Mouse (Mus musculus) bone marrow, adult 2 months (tissue): ENCODE results near the gene Pard6a. TPM values are rescaled to one million over a fixed set of nuclear protein-coding genes. Genes with fewer than 3 reads are reported as not detected.

Source experiments
- H3K27ac ChIP-seq: fragments of 200-500 bp; 2 replicates; pipeline ENCODE4 v1.5.1; 2012; ENCODE audit warnings: low read depth, mild to moderate bottlenecking, control low read depth, inconsistent platforms, low read length; ENCODE audit not compliant: control insufficient read depth, poor library complexity, insufficient read depth
- H3K4me1 ChIP-seq: fragments of 200-500 bp; 2 replicates; pipeline ENCODE4 v1.6.1; 2011; ENCODE audit warnings: low read length; ENCODE audit not compliant: control insufficient read depth, insufficient read depth
- H3K4me3 ChIP-seq: fragments of 200-500 bp; replicated peaks from 2 replicates; pipeline ENCODE3; 2011; ENCODE audit warnings: mild to moderate bottlenecking, low read depth, low read length, control low read depth; ENCODE audit not compliant: control insufficient read depth
- CTCF ChIP-seq: fragments of 200-500 bp; IDR thresholded peaks from 2 replicates; pipeline ENCODE4 v1.5.1; 2011; ENCODE audit warnings: low read length, control low read depth; ENCODE audit not compliant: control insufficient read depth, insufficient read depth
- POLR2A ChIP-seq: fragments of 200-500 bp; IDR thresholded peaks from 2 replicates; pipeline ENCODE4 v1.6.1; 2011; ENCODE audit warnings: low read depth, mild to moderate bottlenecking, control low read depth, low read length, borderline replicate concordance; ENCODE audit not compliant: control insufficient read depth
- WGBS: fragments of 180-500 bp; shearing (Covaris S2); methylation state at CpG from one replicate; pipeline ENCODE4 v1.1.7; 2018; 5-methylcytosine and 5-hydroxymethylcytosine counted together
- polyA plus RNA-seq: library from polyadenylated mRNA; stranded (reverse); fragments of >200 nt; gene quantifications from 2 replicates; pipeline ENCODE4 v1.2.4, GENCODE M21; 2011; ENCODE audit warnings: low replicate concordance; ENCODE audit not compliant: missing spikeins, insufficient read depth, insufficient read length

The Pard6a gene
- polyA plus RNA-seq, result 5.3 and 6.4 TPM in 2 replicates

GRCm38 (mm10) chr8:105700966-105701824 lies at the start of gene Pard6a, which contains the start of gene Acd:
TSS of gene Pard6a (plus strand) at chr8:105701148.
TSS of gene Acd (minus strand) at chr8:105701102.
- Histone ChIP-seq H3K4me3 (peak within 1 kb of the TSS; percentile 89), H3K27ac (peak within 1 kb of the TSS; percentile 80), H3K4me1 (peaks cover 1% of the 10 kb centered on the region; the same call in 1 of the 2 replicates)
- under 1% methylated on average over 60 of the region's 60 CpGs for WGBS
- no peak for TF ChIP-seq CTCF
- peak; percentile 63; the same call in 1 of the 2 replicates for TF ChIP-seq POLR2A

GRCm38 (mm10) chr8:105657641-105658040 lies 43.3 kb upstream of the Pard6a start:
- TF ChIP-seq CTCF, result no peak

GRCm38 (mm10) chr8:105661167-105661566 lies 39.8 kb upstream of the Pard6a start:
- WGBS, result 52% methylated on average over 3 of the region's 3 CpGs
- Histone ChIP-seq H3K4me3 (no peak overlapping the region), H3K4me1 (no peaks in the 10 kb centered on the region)

More at GRCm38 (mm10) chr8:105657641-105658040, 43.3 kb upstream of the Pard6a start:
- no peak overlapping the region for H3K27ac ChIP-seq
- H3K4me1 ChIP-seq, result no peaks in the 10 kb centered on the region
- no peak overlapping the region for H3K4me3 ChIP-seq

GRCm38 (mm10) chr8:105677891-105678290 lies 23.1 kb upstream of the Pard6a start:
- TF ChIP-seq POLR2A, result no peak
- no peak for TF ChIP-seq CTCF
- 86% methylated on average over 1 of the region's 1 CpGs for WGBS
- H3K27ac ChIP-seq, result no peak overlapping the region
- H3K4me3 ChIP-seq, result no peak overlapping the region
- no peaks in the 10 kb centered on the region for H3K4me1 ChIP-seq

More at GRCm38 (mm10) chr8:105661167-105661566, 39.8 kb upstream of the Pard6a start:
- TF ChIP-seq POLR2A (no peak), CTCF (no peak)
- no peak overlapping the region for H3K27ac ChIP-seq

GRCm38 (mm10) chr8:105685325-105685724 lies 15.6 kb upstream of the Pard6a start:
- WGBS, result 51% methylated on average over 7 of the region's 7 CpGs
- no peaks in the 10 kb centered on the region; the same call in 1 of the 2 replicates for H3K4me1 ChIP-seq
- no peak overlapping the region; the same call in 1 of the 2 replicates for H3K27ac ChIP-seq
- no peak overlapping the region for H3K4me3 ChIP-seq
- TF ChIP-seq POLR2A (no peak), CTCF (no peak)

- Histone ChIP-seq H3K4me1 (no peaks in the 10 kb centered on the region; the same call in 1 of the 2 replicates), H3K27ac (peak within 1 kb of the TSS; percentile 83), H3K4me3 (peak within 1 kb of the TSS; percentile 74)
- WGBS, result 3% methylated on average over 26 of the region's 26 CpGs
- TF ChIP-seq POLR2A, result no peak; the same call in 1 of the 2 replicates
- TF ChIP-seq CTCF, result peak; percentile 92
Observed at GRCm38 (mm10) chr8:105685796-105686308, 15.1 kb upstream of the Pard6a start, which contains the start of gene Carmil2. TSS of gene Carmil2 (plus strand) at chr8:105686274.

GRCm38 (mm10) chr8:105686551-105686950 lies 14.4 kb upstream of the Pard6a start:
- 22% methylated on average over 6 of the region's 6 CpGs for WGBS
- H3K4me3 ChIP-seq, result peak overlapping the region; percentile 50
- TF ChIP-seq POLR2A (no peak), CTCF (no peak)
- H3K4me1 ChIP-seq, result no peaks in the 10 kb centered on the region; the same call in 1 of the 2 replicates
- H3K27ac ChIP-seq, result peak overlapping the region; percentile 83

- H3K4me3 ChIP-seq, result no peak overlapping the region
- H3K27ac ChIP-seq, result no peak overlapping the region
- TF ChIP-seq CTCF, result no peak
- TF ChIP-seq POLR2A, result no peak
- no peaks in the 10 kb centered on the region; the same call in 1 of the 2 replicates for H3K4me1 ChIP-seq
- 87% methylated on average over 8 of the region's 8 CpGs for WGBS
Observed at GRCm38 (mm10) chr8:105687512-105687911, 13.4 kb upstream of the Pard6a start.
